Mouse (Mus musculus) embryonic facial prominence, embryonic 10.5 days (tissue): ENCODE measurements around the gene Olfr697. TPM values are rescaled to one million over a fixed set of nuclear protein-coding genes. Genes with fewer than 3 reads are reported as not detected.
"Not testable (repeated sequence)": the region's sequence is repeated elsewhere in the genome, so short reads cannot be mapped to it uniquely, and the experiment has no call there.

ENCODE experiments used
- DNase-seq: peaks from one replicate; pipeline ENCODE4 v3.0.0-alpha.2; 2017; ENCODE audit warnings: low spot score
- H3K27ac ChIP-seq: fragments of 300-500 bp; sonication (generic); replicated peaks from 2 replicates; pipeline ENCODE4 v1.5.1; 2016; ENCODE audit warnings: mild to moderate bottlenecking
- H3K27me3 ChIP-seq: fragments of 300-500 bp; sonication (generic); replicated peaks from 2 replicates; pipeline ENCODE4 v1.6.1; 2016; ENCODE audit warnings: low read depth, mild to moderate bottlenecking; ENCODE audit not compliant: poor library complexity, severe bottlenecking
- H3K36me3 ChIP-seq: fragments of 300-500 bp; sonication (generic); replicated peaks from 2 replicates; pipeline ENCODE4 v1.6.1; 2016; ENCODE audit warnings: mild to moderate bottlenecking, moderate library complexity
- H3K4me1 ChIP-seq: fragments of 300-500 bp; sonication (generic); 2 replicates; pipeline ENCODE4 v1.6.1; 2016
- H3K4me3 ChIP-seq: fragments of 300-500 bp; sonication (generic); 2 replicates; pipeline ENCODE4 v1.5.1; 2016; ENCODE audit warnings: mild to moderate bottlenecking, moderate library complexity
- H3K9me3 ChIP-seq: fragments of 300-500 bp; sonication (generic); 2 replicates; pipeline ENCODE4 v1.6.1; 2016; ENCODE audit warnings: mild to moderate bottlenecking
- WGBS: fragments of 180-500 bp; shearing (Covaris S2); methylation state at CpG from one replicate; pipeline ENCODE4 v1.1.7; 2016; 5-methylcytosine and 5-hydroxymethylcytosine counted together
- polyA plus RNA-seq: library from polyadenylated mRNA; unstranded; fragments of >200 nt; fragmentation: Nextera tagmentation; extraction: Ambion mirVana; gene quantifications from 2 replicates; pipeline ENCODE4 v1.2.1, GENCODE M21; 2016

Olfr697 gene
- polyA plus RNA-seq = not detected in 2 replicates

- DNase-seq = no peak
- no peaks in the 10 kb centered on the region for H3K9me3 ChIP-seq
- 93% methylated on average over 1 of the region's 1 CpGs for WGBS
- H3K27ac ChIP-seq = no peak within 1 kb of the TSS
- no peak within 1 kb of the TSS for H3K4me3 ChIP-seq
- H3K4me1 ChIP-seq = no peaks in the 10 kb centered on the region
- H3K36me3 ChIP-seq = no peaks in the 10 kb centered on the region
- H3K27me3 ChIP-seq = no peaks in the 10 kb centered on the region
Measured at GRCm38 (mm10) chr7:106742343-106742742, at the start of gene Olfr697. Gene Olfr697 (minus strand): TSS chr7:106742443.

GRCm38 (mm10) chr7:106788330-106788729 lies 46.1 kb upstream of the Olfr697 start:
- no peaks in the 10 kb centered on the region for H3K27me3 ChIP-seq
- no peaks in the 10 kb centered on the region for H3K4me1 ChIP-seq
- no peak for DNase-seq
- no peaks in the 10 kb centered on the region for H3K9me3 ChIP-seq
- H3K36me3 ChIP-seq = no peaks in the 10 kb centered on the region
- H3K27ac ChIP-seq = no peak overlapping the region
- H3K4me3 ChIP-seq = no peak overlapping the region

- H3K4me3 ChIP-seq, H3K27me3 ChIP-seq, H3K4me1 ChIP-seq, H3K9me3 ChIP-seq, DNase-seq, H3K27ac ChIP-seq, H3K36me3 ChIP-seq: not testable (repeated sequence)
- WGBS = 92% methylated on average over 2 of the region's 2 CpGs
Measured at GRCm38 (mm10) chr7:106761008-106761407, 18.8 kb upstream of the Olfr697 start.

GRCm38 (mm10) chr7:106758800-106759199 lies 16.6 kb upstream of the Olfr697 start:
- 95% methylated on average over 2 of the region's 2 CpGs for WGBS
- H3K36me3 ChIP-seq = no peaks in the 10 kb centered on the region
- DNase-seq = no peak
- H3K27me3 ChIP-seq = no peaks in the 10 kb centered on the region
- no peak overlapping the region for H3K27ac ChIP-seq
- H3K4me3 ChIP-seq = no peak overlapping the region
- 0 out of 2 replicates have a peak, but pooled peaks cover 3% of the 10 kb centered on the region for H3K9me3 ChIP-seq
- H3K4me1 ChIP-seq = no peaks in the 10 kb centered on the region

- no peak within 1 kb of the TSS for H3K4me3 ChIP-seq
- no peaks in the 10 kb centered on the region for H3K4me1 ChIP-seq
- H3K9me3 ChIP-seq = no peaks in the 10 kb centered on the region
- no peak within 1 kb of the TSS for H3K27ac ChIP-seq
- no peaks in the 10 kb centered on the region for H3K27me3 ChIP-seq
- no peaks in the 10 kb centered on the region for H3K36me3 ChIP-seq
- no peak for DNase-seq
Measured at GRCm38 (mm10) chr7:106755297-106755696, 13.1 kb upstream of the Olfr697 start, which contains the start of gene Olfr698. Gene Olfr698 (minus strand): TSS chr7:106755397.

- no peak for DNase-seq
- Histone ChIP-seq H3K9me3 (no peaks in the 10 kb centered on the region), H3K27me3 (no peaks in the 10 kb centered on the region), H3K27ac (no peak overlapping the region), H3K4me1 (no peaks in the 10 kb centered on the region), H3K36me3 (no peaks in the 10 kb centered on the region), H3K4me3 (no peak overlapping the region)
- WGBS = 93% methylated on average over 5 of the region's 5 CpGs
Measured at GRCm38 (mm10) chr7:106745811-106746210, 3.6 kb upstream of the Olfr697 start.

- no peaks in the 10 kb centered on the region for H3K36me3 ChIP-seq
- H3K27ac ChIP-seq = no peak overlapping the region
- H3K4me1 ChIP-seq = no peaks in the 10 kb centered on the region
- H3K27me3 ChIP-seq = no peaks in the 10 kb centered on the region
- H3K4me3 ChIP-seq = no peak overlapping the region
- no peak for DNase-seq
- no peaks in the 10 kb centered on the region for H3K9me3 ChIP-seq
Measured at GRCm38 (mm10) chr7:106737028-106737427, 5.2 kb downstream of the Olfr697 start.

- no peak for DNase-seq
- 80% methylated on average over 2 of the region's 2 CpGs for WGBS
- Histone ChIP-seq H3K9me3 (no peaks in the 10 kb centered on the region), H3K4me1 (no peaks in the 10 kb centered on the region), H3K4me3 (no peak overlapping the region), H3K36me3 (no peaks in the 10 kb centered on the region), H3K27ac (no peak overlapping the region), H3K27me3 (no peaks in the 10 kb centered on the region)
Measured at GRCm38 (mm10) chr7:106733717-106734116, 8.5 kb downstream of the Olfr697 start.

- not testable (repeated sequence) for H3K4me3 ChIP-seq, H3K36me3 ChIP-seq, H3K4me1 ChIP-seq, H3K27me3 ChIP-seq, DNase-seq, H3K9me3 ChIP-seq, H3K27ac ChIP-seq
- 87% methylated on average over 2 of the region's 2 CpGs for WGBS
Measured at GRCm38 (mm10) chr7:106725654-106726053, 16.6 kb downstream of the Olfr697 start.

- no peak for DNase-seq
- H3K27ac ChIP-seq = no peak within 1 kb of the TSS
- no peaks in the 10 kb centered on the region for H3K9me3 ChIP-seq
Measured at GRCm38 (mm10) chr7:106716296-106716695, 25.9 kb downstream of the Olfr697 start, which contains the start of gene Olfr695. Gene Olfr695 (minus strand): TSS chr7:106716396.

GRCm38 (mm10) chr7:106711463-106711862 lies 30.8 kb downstream of the Olfr697 start:
- H3K4me3 ChIP-seq = no peak overlapping the region
- WGBS = 88% methylated on average over 6 of the region's 6 CpGs
- no peak overlapping the region for H3K27ac ChIP-seq
- DNase-seq = no peak
- H3K4me1 ChIP-seq = no peaks in the 10 kb centered on the region
- H3K9me3 ChIP-seq = no peaks in the 10 kb centered on the region
- H3K27me3 ChIP-seq = no peaks in the 10 kb centered on the region
- no peaks in the 10 kb centered on the region for H3K36me3 ChIP-seq

More at GRCm38 (mm10) chr7:106716296-106716695, 25.9 kb downstream of the Olfr697 start, which contains the start of gene Olfr695:
- Histone ChIP-seq H3K36me3 (no peaks in the 10 kb centered on the region), H3K27me3 (no peaks in the 10 kb centered on the region), H3K4me3 (no peak within 1 kb of the TSS), H3K4me1 (no peaks in the 10 kb centered on the region)

GRCm38 (mm10) chr7:106707705-106708104 lies 34.5 kb downstream of the Olfr697 start:
- 93% methylated on average over 10 of the region's 10 CpGs for WGBS
- not testable (repeated sequence) for H3K4me1 ChIP-seq, H3K4me3 ChIP-seq, H3K27ac ChIP-seq, DNase-seq, H3K27me3 ChIP-seq, H3K36me3 ChIP-seq, H3K9me3 ChIP-seq

GRCm38 (mm10) chr7:106696891-106697290 lies 45.4 kb downstream of the Olfr697 start:
- no peaks in the 10 kb centered on the region for H3K27me3 ChIP-seq
- WGBS = 89% methylated on average over 1 of the region's 1 CpGs

GRCm38 (mm10) chr7:106692976-106693375 lies 49.3 kb downstream of the Olfr697 start:
- H3K27ac ChIP-seq = no peak overlapping the region
- no peaks in the 10 kb centered on the region for H3K36me3 ChIP-seq
- no peak for DNase-seq
- no peak overlapping the region for H3K4me3 ChIP-seq
- H3K27me3 ChIP-seq = no peaks in the 10 kb centered on the region
- no peaks in the 10 kb centered on the region for H3K4me1 ChIP-seq
- peaks cover 2% of the 10 kb centered on the region; the same call in 1 of the 2 replicates for H3K9me3 ChIP-seq
- WGBS = 84% methylated on average over 3 of the region's 3 CpGs

More at GRCm38 (mm10) chr7:106696891-106697290, 45.4 kb downstream of the Olfr697 start:
- Histone ChIP-seq H3K36me3 (no peaks in the 10 kb centered on the region), H3K4me1 (no peaks in the 10 kb centered on the region), H3K9me3 (peaks cover 12% of the 10 kb centered on the region; the same call in 1 of the 2 replicates), H3K4me3 (no peak overlapping the region), H3K27ac (no peak overlapping the region)
- DNase-seq = no peak
